Mouse (Mus musculus) midbrain, embryonic 15.5 days (tissue): ENCODE measurements around the gene Hibch. TPM values are rescaled to one million over a fixed set of nuclear protein-coding genes. Genes with fewer than 3 reads are reported as not detected.
A peak's percentile ranks its signal among the peaks of the same experiment; 100 is the strongest.
"Not testable (repeated sequence)": the region's sequence is repeated elsewhere in the genome, so short reads cannot be mapped to it uniquely, and the experiment has no call there.

Experiments
- ATAC-seq: fragments of 200-750 bp; cut with Nextera tagmentation; replicated peaks from 2 replicates; pipeline ENCODE4 v1.8.0; 2017; ENCODE audit warnings: moderate TSS enrichment
- H3K27ac ChIP-seq: fragments of 300-500 bp; sonication (generic); 2 replicates; pipeline ENCODE4 v1.5.1; 2015; ENCODE audit warnings: mild to moderate bottlenecking, inconsistent platforms
- H3K27me3 ChIP-seq: fragments of 300-500 bp; sonication (generic); replicated peaks from 2 replicates; pipeline ENCODE4 v1.6.1; 2015; ENCODE audit warnings: inconsistent platforms
- H3K36me3 ChIP-seq: fragments of 300-500 bp; sonication (generic); replicated peaks from 2 replicates; pipeline ENCODE4 v1.6.1; 2015; ENCODE audit warnings: inconsistent platforms
- H3K4me1 ChIP-seq: fragments of 300-500 bp; sonication (generic); 2 replicates; pipeline ENCODE4 v1.6.1; 2015; ENCODE audit warnings: inconsistent platforms
- H3K4me2 ChIP-seq: fragments of 300-500 bp; sonication (generic); 2 replicates; pipeline ENCODE4 v1.6.1; 2015; ENCODE audit warnings: inconsistent platforms, mild to moderate bottlenecking, moderate library complexity
- H3K4me3 ChIP-seq: fragments of 300-500 bp; sonication (generic); 2 replicates; pipeline ENCODE4 v1.5.1; 2015; ENCODE audit warnings: mild to moderate bottlenecking, inconsistent platforms
- H3K9ac ChIP-seq: fragments of 300-500 bp; sonication (generic); 2 replicates; pipeline ENCODE4 v1.6.1; 2015; ENCODE audit warnings: mild to moderate bottlenecking, inconsistent platforms
- H3K9me3 ChIP-seq: fragments of 300-500 bp; sonication (generic); 2 replicates; pipeline ENCODE4 v1.6.1; 2016; ENCODE audit warnings: inconsistent platforms
- WGBS: fragments of 180-500 bp; shearing (Covaris S2); methylation state at CpG from one replicate; pipeline ENCODE4 v1.1.7; 2015; ENCODE audit warnings: mixed read lengths; 5-methylcytosine and 5-hydroxymethylcytosine counted together
- polyA plus RNA-seq: library from polyadenylated mRNA; unstranded; fragments of >200 nt; fragmentation: Nextera tagmentation; extraction: Ambion mirVana; gene quantifications from 2 replicates; pipeline ENCODE4 v1.2.1, GENCODE M21; 2015

Gene Hibch
- polyA plus RNA-seq, 1 experiment from 2014 or later, result 30.6 TPM

DNA sequence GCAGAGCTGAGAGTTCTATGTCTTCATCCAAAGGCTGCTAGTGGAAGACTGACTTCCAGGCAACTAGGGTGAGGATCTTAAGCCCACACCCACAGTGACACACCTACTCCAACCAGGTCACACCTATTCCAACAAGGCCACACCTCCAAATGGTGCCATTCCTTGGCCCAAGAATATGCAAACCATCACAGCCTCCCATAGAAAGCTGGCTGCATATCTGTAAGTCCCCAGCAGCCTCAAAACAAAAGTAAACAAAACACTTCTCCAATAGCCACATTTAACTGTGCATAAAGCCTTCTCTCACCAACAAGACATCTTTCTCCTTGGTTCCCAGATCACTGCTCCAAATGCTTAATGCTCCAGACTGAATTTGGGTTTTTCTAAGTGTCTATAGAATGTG lies 74.2 kb downstream of the Hibch start:
- not testable (repeated sequence) for H3K4me3 ChIP-seq, ATAC-seq, H3K4me2 ChIP-seq, H3K4me1 ChIP-seq, H3K27ac ChIP-seq, H3K36me3 ChIP-seq, H3K9ac ChIP-seq, H3K27me3 ChIP-seq, H3K9me3 ChIP-seq

GRCm38 (mm10) chr1:52924482-52924881 lies 79.8 kb downstream of the Hibch start:
- not testable (repeated sequence) for H3K36me3 ChIP-seq, H3K4me3 ChIP-seq, H3K9ac ChIP-seq, H3K27me3 ChIP-seq, ATAC-seq, H3K4me2 ChIP-seq, H3K4me1 ChIP-seq, H3K9me3 ChIP-seq, H3K27ac ChIP-seq
- WGBS, result 92% methylated on average over 1 of the region's 1 CpGs

GRCm38 (mm10) chr1:52934494-52934893 lies 89.8 kb downstream of the Hibch start:
- WGBS, result 95% methylated on average over 5 of the region's 5 CpGs
- no peak for ATAC-seq
- Histone ChIP-seq H3K27me3 (no peaks in the 10 kb centered on the region), H3K4me2 (no peak overlapping the region), H3K27ac (no peak overlapping the region), H3K9me3 (no peaks in the 10 kb centered on the region), H3K9ac (no peak overlapping the region), H3K4me3 (no peak overlapping the region), H3K4me1 (no peaks in the 10 kb centered on the region), H3K36me3 (no peaks in the 10 kb centered on the region)

DNA sequence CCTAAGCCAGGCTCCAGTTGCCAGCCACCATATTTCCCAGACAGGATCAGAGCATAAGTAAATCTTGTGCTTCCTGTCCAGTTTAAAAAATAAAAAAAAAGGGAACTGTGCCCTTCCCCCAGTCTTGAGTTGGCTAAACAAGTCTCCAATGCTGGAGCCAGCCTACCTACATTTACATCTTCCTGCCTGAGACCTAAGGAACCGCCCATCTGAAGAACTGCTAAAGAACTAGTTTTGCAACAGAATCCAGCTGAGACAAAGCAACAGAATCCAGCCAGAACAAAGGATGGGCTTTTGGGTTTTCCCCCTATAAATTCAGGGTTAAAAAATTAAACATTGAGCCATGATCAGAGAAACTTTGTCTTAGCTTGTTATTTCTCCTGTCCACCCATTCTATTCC lies 94.3 kb downstream of the Hibch start:
- 97% methylated on average over 1 of the region's 1 CpGs for WGBS
- Histone ChIP-seq H3K9me3 (no peaks in the 10 kb centered on the region), H3K4me1 (no peaks in the 10 kb centered on the region), H3K9ac (no peak overlapping the region), H3K27ac (no peak overlapping the region), H3K4me2 (no peak overlapping the region), H3K4me3 (no peak overlapping the region), H3K36me3 (no peaks in the 10 kb centered on the region), H3K27me3 (no peaks in the 10 kb centered on the region)
- no peak for ATAC-seq

- Histone ChIP-seq H3K9me3 (no peaks in the 10 kb centered on the region), H3K4me2 (no peak overlapping the region), H3K27ac (no peak overlapping the region), H3K4me1 (peaks cover 10% of the 10 kb centered on the region), H3K36me3 (no peaks in the 10 kb centered on the region), H3K4me3 (no peak overlapping the region), H3K27me3 (no peaks in the 10 kb centered on the region), H3K9ac (no peak overlapping the region)
- 90% methylated on average over 5 of the region's 5 CpGs for WGBS
- no peak for ATAC-seq
Observed at GRCm38 (mm10) chr1:52947895-52948294, 103.2 kb downstream of the Hibch start.

DNA sequence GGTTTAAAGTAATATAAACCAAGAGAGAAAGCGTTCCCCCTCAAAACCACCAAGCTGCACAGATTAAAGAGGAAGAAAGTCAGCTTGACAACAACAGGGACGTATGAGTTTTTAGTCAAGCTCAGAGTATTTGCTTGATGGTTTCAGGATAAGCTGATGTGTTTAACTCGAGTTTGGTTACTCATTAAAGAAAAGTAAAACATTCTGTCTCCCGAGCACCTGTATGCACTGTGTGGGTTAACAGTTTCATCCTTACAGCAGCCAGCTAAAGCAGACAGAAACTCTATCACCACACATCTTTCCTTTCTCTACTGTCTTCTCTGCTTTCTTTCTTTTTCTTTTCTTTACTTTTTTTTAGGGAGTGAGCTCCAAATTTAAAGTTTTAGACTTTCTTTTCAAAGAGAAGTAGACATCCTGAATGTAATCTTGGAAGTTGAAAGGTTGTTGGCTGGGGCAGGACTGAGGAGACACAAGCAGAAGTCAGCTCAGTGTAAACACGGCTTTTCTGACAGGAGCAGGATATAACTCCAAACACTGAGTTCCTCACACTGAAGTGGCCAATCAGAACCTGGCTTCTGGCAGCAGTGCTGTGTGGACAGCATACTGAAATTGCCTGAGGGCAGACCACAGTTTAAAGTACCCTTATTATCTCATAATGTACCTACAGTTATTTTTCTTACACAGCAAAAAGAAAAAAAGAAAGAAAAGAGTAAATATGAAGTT lies 106.6 kb downstream of the Hibch start:
- Histone ChIP-seq H3K4me1 (peaks cover 15% of the 10 kb centered on the region), H3K9me3 (no peaks in the 10 kb centered on the region), H3K9ac (no peak overlapping the region), H3K27ac (no peak overlapping the region), H3K4me2 (peak overlapping the region; percentile 98; the same call in 1 of the 2 replicates), H3K36me3 (no peaks in the 10 kb centered on the region), H3K27me3 (no peaks in the 10 kb centered on the region), H3K4me3 (no peak overlapping the region)
- 0 out of 2 replicates have a peak, but pooled peaks have one; percentile 48 for ATAC-seq
- 47% methylated on average over 5 of the region's 5 CpGs for WGBS

DNA sequence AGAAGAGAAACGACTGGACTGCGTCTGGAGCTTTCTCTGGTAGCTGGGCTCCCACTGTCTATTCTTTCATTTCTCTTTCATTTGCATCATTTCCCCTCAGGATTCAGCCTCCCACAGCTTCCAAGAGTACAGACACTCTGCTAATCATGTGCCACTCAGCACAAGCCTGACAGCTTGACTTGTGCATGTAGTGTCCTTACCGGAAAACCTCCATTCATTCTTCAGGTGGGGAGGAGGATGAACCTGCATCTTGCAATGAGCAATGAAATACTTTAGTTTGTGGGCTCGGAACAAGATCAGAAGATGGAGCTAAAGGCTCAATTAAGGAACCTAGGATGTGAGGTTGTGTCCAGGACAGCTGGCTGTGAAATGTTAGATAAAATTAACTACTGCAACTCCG lies 107.4 kb downstream of the Hibch start:
- no peaks in the 10 kb centered on the region for H3K27me3 ChIP-seq
- 2% methylated on average over 5 of the region's 5 CpGs for WGBS
- no peaks in the 10 kb centered on the region for H3K36me3 ChIP-seq
- peak overlapping the region; percentile 98 for H3K4me2 ChIP-seq
- peak overlapping the region; percentile 61 for H3K9ac ChIP-seq
- H3K27ac ChIP-seq, result peak overlapping the region; percentile 31
- H3K4me1 ChIP-seq, result peaks cover 15% of the 10 kb centered on the region
- peak; percentile 53 for ATAC-seq
- H3K4me3 ChIP-seq, result peak overlapping the region; percentile 62
- no peaks in the 10 kb centered on the region for H3K9me3 ChIP-seq

DNA sequence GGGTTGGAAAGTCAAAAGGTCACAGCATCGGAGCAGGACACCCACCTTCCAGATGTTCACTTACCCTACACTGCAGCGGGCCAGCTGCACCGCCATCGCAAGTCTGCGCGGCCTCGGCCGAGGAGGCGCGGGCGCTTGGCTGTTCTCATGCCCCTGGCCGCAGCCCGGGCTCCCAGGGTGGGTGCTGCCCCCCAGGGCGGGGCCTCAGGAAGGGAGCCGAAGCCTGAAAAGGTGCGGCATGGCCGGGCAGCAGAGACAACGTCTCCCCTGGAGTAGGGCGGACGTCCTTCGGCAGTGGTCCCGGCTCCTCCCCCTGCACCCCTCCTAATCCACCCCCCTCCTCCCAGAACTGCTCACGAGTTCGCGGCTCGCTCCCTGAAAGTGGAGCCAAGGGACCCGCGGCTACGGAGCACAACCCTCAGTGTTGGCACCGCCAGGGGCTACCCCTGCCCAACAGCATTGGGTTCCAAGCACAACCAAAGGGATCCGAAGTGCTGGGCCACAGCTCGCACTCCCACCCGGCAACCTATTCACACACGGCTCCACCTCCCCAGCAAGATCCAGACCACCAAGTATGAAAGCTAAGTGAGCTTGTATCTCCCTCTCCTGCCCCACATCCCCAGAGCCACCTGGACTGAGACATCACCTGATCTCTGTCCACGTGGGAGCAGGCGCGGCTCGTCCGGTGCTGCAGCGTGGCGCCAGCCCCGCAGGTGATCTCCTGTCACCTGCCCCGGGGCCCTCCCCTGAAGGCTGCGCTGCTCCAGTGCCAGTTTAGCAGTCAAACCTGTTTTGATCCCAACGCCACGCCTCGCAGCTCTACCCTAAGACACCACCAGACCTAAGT lies 108.0 kb downstream of the Hibch start:
- Histone ChIP-seq H3K4me3 (peak overlapping the region; percentile 62), H3K9me3 (no peaks in the 10 kb centered on the region), H3K27ac (peak overlapping the region; percentile 31), H3K4me2 (peak overlapping the region; percentile 98), H3K9ac (peak overlapping the region; percentile 61), H3K4me1 (peaks cover 15% of the 10 kb centered on the region), H3K36me3 (no peaks in the 10 kb centered on the region), H3K27me3 (no peaks in the 10 kb centered on the region)
- WGBS, result under 1% methylated on average over 47 of the region's 47 CpGs
- ATAC-seq, result peak; percentile 87

GRCm38 (mm10) chr1:52953548-52953947 lies 108.8 kb downstream of the Hibch start:
- Histone ChIP-seq H3K9ac (no peak overlapping the region), H3K27ac (no peak overlapping the region), H3K27me3 (no peaks in the 10 kb centered on the region), H3K9me3 (no peaks in the 10 kb centered on the region), H3K4me3 (peak overlapping the region; percentile 62), H3K36me3 (no peaks in the 10 kb centered on the region), H3K4me1 (peaks cover 15% of the 10 kb centered on the region), H3K4me2 (peak overlapping the region; percentile 98)
- 0 out of 2 replicates have a peak, but pooled peaks have one; percentile 15 for ATAC-seq
- WGBS, result 8% methylated on average over 4 of the region's 4 CpGs

- no peak for ATAC-seq
- no peaks in the 10 kb centered on the region for H3K36me3 ChIP-seq
- H3K4me3 ChIP-seq, result no peak overlapping the region
- WGBS, result 90% methylated on average over 2 of the region's 2 CpGs
- no peaks in the 10 kb centered on the region for H3K9me3 ChIP-seq
- H3K27me3 ChIP-seq, result no peaks in the 10 kb centered on the region
- H3K4me1 ChIP-seq, result peaks cover 15% of the 10 kb centered on the region
- no peak overlapping the region for H3K9ac ChIP-seq
- no peak overlapping the region for H3K27ac ChIP-seq
- H3K4me2 ChIP-seq, result no peak overlapping the region
Observed at GRCm38 (mm10) chr1:52954456-52954855, 109.7 kb downstream of the Hibch start.

- Histone ChIP-seq H3K36me3 (no peaks in the 10 kb centered on the region), H3K4me2 (no peak overlapping the region), H3K9ac (no peak overlapping the region), H3K4me1 (peaks cover 15% of the 10 kb centered on the region), H3K27me3 (no peaks in the 10 kb centered on the region), H3K27ac (no peak overlapping the region), H3K4me3 (no peak overlapping the region), H3K9me3 (no peaks in the 10 kb centered on the region)
- no peak for ATAC-seq
- 38% methylated on average over 6 of the region's 6 CpGs for WGBS
Observed at GRCm38 (mm10) chr1:52955102-52955501, 110.4 kb downstream of the Hibch start.

DNA sequence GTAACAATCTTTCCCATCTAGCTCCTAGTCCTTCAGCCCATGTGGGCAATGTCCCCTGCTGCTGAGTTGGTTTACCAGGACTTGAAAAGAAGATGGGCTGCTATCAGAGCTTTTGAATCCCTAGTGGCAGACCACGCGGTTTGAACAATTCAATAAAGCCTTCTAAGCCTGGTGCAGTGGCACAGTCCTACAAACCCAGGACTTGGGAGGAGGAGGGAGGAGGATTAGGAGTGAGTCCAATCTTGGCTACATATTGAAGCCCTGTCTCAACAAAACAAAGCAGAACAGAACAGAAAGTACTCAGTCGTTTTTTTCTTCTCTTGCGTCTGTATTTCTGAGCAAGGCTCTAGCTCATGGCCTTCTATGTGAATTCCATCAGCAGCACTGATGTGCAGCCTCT lies 112.0 kb downstream of the Hibch start:
- no peak for ATAC-seq
- Histone ChIP-seq H3K27me3 (no peaks in the 10 kb centered on the region), H3K9ac (no peak overlapping the region), H3K4me1 (peaks cover 15% of the 10 kb centered on the region), H3K9me3 (no peaks in the 10 kb centered on the region), H3K36me3 (no peaks in the 10 kb centered on the region), H3K4me2 (no peak overlapping the region), H3K4me3 (no peak overlapping the region), H3K27ac (no peak overlapping the region)
- 54% methylated on average over 4 of the region's 4 CpGs for WGBS
